Mouse (Mus musculus): ENCODE results near the gene Gja1.
"Not testable (repeated sequence)": the region's sequence is repeated elsewhere in the genome, so short reads cannot be mapped to it uniquely, and the experiment has no call there.

The Gja1 gene

DNA sequence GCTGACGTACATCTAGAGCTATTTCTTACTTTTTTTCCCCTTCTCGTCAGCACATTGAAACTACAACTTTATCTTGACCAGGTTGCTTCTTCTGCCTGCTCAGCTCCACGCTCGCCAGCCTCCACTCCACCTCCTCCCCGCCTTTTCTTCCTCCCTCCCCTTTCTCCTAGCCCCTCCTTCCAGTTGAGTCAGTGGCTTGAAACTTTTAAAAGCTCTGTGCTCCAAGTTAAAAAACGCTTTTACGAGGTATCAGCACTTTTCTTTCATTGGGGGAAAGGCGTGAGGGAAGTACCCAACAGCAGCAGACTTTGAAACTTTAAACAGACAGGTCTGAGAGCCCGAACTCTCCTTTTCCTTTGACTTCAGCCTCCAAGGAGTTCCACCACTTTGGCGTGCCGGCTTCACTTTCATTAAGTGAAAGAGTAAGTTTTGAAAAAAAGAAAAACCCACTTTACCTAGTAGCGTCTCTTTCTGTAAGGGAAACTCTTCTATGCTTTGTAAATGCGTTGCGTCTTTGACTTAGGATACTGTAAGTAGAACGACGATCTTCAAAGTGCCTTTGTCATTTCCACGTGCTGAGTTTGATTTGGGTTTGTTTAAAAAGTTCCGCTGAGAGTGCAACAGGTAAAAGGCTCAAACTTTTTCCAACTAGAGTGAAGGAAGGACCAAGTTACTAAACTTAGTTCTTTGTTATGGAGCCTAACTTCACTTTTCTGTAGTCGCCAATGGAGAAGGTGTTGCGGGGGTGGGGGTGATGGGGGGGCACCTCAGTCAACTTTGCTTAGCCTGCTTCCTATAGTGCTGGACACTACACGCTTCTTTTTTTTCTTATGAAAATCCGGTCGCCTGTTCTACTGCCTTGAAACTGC is at the start of gene Gja1:
Gene Gja1, plus strand, starts transcription at position 234 of the 869 bp plus-strand sequence.
- DNase-seq (ENCODE audit: low spot score), result peak; percentile 88

DNA sequence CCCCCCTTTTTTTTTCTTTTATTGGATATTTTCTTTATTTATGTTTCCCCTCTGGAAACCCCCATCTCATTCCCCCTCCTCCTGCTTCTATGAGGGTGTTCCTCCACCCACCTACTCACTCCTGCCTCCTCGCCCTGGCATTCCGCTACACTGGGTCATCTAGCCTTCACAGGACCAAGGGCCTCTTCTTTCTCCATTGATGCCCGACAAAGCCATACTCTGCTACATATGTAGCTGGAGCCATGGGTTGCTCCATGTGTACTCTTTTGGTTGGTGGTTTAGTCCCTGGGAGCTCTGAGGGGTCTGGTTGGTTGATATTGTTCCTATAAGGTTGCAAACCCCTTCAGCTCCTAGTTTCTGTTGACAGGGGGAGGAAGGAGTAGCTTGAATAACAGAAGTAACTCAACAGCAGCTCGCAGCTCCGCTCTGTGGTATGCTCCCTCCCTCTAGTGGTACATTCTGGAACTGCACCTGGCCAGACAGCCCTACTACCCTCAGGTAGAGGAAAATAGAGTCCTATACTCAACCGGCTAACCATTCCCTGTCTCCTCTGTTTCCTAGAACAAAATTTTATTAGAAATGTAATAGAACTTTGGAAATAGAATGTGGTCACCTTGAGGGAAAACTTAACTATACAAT is 38.2 kb upstream of the Gja1 start:
- DNase-seq (ENCODE audit: low spot score), result peak; percentile 87

GRCm38 (mm10) chr10:56360472-56360871 is 16.7 kb upstream of the Gja1 start:
- no peak for DNase-seq (ENCODE audit: low spot score)

GRCm38 (mm10) chr10:56369073-56369472 is 8.1 kb upstream of the Gja1 start:
- peak; percentile 87 for DNase-seq (ENCODE audit: low spot score)

DNA sequence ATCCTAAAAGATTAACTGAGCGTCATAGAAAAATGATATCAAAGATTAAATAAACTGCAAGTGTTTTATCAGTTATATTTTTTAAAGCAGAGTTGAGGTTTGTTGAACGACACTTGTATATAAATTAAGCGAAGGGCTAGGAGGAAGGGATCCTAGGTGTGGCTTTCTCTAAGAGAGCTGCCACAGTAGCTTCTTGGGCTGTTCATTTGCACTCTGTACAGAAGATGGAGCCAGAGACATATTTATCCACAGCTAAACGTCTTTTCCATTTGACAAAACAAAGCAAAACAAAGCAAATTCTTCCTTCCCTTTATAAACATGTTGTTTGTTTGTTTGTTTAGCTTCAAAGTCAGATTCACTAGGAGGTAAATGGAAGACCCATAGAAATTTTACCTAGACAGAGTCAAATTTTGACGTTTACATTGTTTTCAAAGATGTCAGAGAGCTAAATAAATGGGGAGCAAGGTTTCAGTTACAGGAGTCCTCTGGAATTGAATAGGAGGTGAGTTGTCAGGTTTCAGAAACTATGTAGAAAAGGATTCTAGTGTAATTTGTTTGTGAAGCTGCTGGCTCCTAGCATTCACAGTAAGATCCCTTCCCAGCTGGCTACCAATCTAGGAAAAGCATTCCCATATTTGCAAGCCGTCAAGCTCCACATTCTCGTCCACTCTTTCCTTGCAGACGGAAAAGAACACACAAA is 4.0 kb upstream of the Gja1 start:
- DNase-seq (ENCODE audit: low spot score), result peak; percentile 81

DNA sequence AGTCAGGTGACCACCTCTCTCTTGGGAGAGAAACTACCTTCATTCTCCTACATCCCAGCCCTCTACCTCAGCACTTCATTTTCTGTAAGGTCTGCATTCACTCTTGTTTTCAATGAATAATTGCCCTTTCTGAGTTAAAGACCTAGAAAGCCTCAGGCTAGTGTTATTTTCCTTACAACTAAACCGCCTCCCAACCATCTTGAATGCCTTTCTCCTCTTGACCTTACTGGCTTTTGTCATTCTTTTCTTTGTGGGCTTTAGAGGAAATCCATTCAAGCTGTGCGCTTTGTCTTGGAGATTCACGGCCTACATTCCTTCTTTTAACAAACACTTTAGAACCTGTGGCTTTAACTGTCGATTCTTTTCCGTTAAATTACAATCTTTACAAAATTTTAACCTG is 3.0 kb upstream of the Gja1 start:
- DNase-seq (ENCODE audit: low spot score), result peak; percentile 71

DNA sequence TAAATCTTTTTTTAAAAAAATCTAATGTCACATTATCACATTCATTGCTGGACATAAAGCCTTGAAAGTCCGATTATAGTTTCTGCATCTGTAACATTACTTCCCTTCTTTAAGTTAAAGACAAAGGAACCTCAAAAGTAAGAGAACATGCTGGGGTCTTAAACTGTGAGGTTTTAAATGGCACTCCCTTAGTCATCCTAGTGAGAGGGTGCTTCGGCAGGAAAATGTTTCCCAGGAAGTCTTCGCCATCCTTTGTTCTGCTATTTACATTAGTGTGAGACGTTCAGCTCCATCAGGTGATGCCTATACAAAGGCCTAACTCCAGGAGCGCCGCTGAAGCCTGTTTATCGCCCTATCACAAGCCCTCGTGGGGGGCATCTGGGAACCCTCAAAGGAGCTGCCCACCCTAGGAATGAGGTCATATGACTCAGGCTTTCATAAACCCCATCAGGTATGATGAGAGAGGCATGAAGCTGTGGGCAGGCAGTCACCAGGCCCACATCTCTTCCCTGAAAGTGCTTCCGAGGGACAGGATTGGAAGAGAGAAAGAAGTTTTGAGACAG is 1.1 kb upstream of the Gja1 start:
- peak; percentile 41 for DNase-seq (ENCODE audit: low spot score)

- DNase-seq (ENCODE audit: low spot score), result peak; percentile 73
These were observed 977 bp downstream of the Gja1 start for GRCm38 (mm10) chr10:56377966-56378647.

- peak; percentile 84 for DNase-seq (ENCODE audit: low spot score)
These were observed 1.6 kb downstream of the Gja1 start for GRCm38 (mm10) chr10:56378648-56379254.

- peak; percentile 54 for DNase-seq (ENCODE audit: low spot score)
These were observed 2.6 kb downstream of the Gja1 start for GRCm38 (mm10) chr10:56379720-56380119.

DNA sequence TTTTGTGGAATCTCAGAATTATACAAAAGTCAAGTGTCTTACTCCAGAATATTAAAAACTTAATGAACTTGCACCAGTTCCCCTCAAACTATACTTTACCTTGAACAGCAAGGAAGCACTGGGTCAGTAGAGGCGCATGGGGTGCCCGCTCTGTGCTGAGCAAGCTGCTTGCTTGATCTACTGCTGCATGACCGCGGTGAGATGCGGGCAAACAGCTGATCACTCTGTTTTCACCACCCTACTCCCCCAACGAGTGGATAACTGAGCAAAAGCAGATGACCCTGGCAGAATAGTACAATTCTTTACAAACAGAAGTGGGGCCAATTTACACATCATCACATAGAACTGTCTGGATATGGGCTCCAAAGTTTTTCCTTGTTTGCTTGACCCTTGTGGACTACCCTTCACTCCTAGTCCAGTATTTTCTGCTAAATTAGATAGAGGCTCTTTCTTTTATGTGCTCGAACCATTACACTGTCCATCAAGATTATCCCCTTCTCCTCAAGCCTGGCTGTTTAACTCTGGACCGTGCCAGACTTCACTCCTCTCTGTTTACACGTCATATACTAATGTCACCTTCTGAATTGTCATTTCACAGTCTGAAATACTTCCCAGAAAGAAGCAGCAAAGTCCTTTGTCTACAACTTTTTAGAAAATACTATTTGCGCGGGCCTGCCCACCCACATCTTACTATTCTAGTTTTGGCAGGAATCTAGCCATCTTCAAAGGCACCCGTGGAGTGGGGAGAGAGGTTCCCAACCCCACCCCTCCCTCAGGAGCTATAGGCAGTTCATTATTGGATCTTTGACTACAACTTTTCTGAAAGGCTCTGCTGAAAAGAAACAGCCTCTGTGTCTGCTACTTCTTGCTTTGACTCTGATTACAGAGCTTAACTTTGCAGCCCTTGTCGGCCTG is 8.3 kb downstream of the Gja1 start:
- no peak for DNase-seq (ENCODE audit: low spot score)

DNA sequence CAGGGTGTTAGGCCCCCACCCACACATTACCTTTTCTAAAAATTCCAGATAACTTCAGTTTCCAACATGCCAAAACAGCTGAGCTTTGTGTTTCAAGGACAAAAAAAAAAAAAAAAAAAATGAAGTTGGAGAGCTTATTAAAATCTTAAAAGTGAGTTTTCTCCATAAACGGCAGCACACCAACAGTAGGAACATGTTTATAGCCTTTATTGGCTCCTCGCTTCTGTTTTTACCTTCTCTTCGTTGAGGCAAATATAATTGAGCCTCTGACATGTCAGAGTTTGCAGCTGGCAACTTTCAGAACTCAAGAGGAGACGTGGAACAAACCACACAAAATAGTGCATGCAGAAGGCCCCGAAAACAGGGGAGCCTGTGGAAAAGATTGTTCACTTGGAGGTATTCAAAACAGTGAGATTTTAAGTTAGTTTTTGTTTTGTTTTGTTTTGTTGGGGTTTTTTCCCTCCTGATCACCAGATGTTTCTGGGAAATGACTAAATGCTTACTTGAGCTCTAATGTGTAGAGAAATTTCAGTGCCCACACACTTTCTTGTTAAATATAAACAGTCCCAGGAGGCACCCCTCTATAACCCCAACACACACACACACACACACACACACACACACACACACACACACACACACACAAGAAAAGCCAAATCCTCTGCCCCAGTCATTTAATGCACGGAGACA is 16.1 kb downstream of the Gja1 start:
- no peak for DNase-seq (ENCODE audit: low spot score)

DNA sequence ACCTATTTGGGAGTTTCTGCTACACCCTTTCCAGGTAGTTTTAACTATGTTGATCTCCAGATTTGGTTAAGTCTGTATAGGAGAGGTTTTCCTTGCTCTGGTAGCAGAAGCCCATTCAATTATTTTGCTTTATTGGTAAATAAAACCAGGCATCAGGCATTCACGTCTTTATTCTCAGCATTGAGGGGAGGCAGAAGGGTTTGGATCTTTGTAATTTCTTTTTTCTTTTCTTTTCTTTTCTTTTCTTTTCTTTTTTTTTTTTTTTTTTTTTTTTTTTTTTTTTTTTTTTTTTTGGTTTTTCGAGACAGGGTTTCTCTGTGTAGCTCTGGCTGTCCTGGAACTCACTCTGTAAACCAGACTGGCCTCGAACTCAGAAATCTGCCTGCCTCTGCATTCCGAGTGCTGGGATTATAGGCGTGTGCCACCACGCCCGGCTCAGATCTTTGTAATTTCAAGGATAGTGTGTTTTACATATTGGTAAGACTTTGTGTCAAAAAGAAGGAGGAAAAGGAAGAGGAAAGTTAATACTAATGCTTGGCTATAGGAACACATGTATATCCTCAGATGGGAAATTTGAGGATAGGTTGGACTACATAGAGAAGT is 16.8 kb downstream of the Gja1 start:
- DNase-seq (ENCODE audit: low spot score), result not testable (repeated sequence)

DNA sequence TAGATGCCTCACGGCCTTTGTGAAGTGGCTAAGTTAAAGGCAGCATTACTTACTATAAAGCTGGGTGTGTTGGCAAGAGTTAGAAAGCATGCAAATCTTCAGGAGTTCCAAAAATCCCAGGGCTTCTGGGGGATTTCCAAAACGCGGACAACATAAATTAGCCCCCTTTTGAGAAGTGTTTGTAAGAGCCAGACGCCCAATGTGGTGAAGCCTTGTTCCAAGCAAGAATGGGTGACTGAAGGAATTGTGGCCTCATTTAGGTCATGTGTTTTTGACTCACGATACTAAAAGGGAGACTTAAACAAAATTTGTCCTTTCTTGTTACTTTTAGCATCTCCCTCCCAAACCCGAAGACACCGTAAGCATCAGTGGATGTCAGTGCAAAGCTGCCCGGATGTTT is 20.7 kb downstream of the Gja1 start:
- DNase-seq (ENCODE audit: low spot score), result no peak

GRCm38 (mm10) chr10:56398310-56398709 is 21.2 kb downstream of the Gja1 start:
- DNase-seq (ENCODE audit: low spot score), result no peak

- not testable (repeated sequence) for DNase-seq (ENCODE audit: low spot score)
These were observed 24.3 kb downstream of the Gja1 start for GRCm38 (mm10) chr10:56401396-56401795.

DNA sequence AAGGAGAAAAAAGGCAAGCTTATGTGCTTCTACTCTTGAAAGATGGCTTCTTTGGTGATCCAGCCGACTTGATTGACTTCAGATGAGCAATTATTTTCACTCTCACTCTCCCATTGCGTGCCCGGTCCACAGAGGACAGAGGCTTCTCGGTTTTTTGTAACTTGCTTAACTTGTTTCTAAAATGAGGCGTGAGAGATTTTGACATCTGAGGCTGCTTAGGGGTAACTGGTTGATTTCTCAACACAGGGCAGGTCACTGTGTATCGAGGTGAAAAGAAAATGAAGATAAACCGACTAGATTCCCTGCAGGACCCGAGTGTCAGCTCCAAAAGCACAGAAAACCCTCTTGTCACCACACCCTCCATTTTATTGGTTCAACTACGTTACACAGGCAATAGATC is 28.8 kb downstream of the Gja1 start:
- DNase-seq (ENCODE audit: low spot score), result no peak

- DNase-seq (ENCODE audit: low spot score), result no peak
These were observed 29.4 kb downstream of the Gja1 start for GRCm38 (mm10) chr10:56406386-56407130.
